Mouse (Mus musculus) hindbrain, postnatal 0 days (tissue): ENCODE measurements around the gene Col19a1. TPM values are rescaled to one million over a fixed set of nuclear protein-coding genes. Genes with fewer than 3 reads are reported as not detected.

ENCODE experiments used
- ATAC-seq: fragments of 200-750 bp; cut with Nextera tagmentation; 2 replicates; pipeline ENCODE4 v1.8.0; 2017; ENCODE audit warnings: mild to moderate bottlenecking, moderate TSS enrichment, moderate library complexity
- DNase-seq: peaks from one replicate; pipeline ENCODE4 v3.0.0-alpha.2; 2015; ENCODE audit warnings: low spot score
- H3K27ac ChIP-seq: fragments of 300-500 bp; sonication (generic); 2 replicates; pipeline ENCODE4 v1.5.1; 2014; ENCODE audit warnings: mild to moderate bottlenecking
- H3K27me3 ChIP-seq: fragments of 300-500 bp; sonication (generic); 2 replicates; pipeline ENCODE4 v1.6.1; 2014; ENCODE audit warnings: low read length, mixed read lengths; ENCODE audit not compliant: insufficient read depth
- H3K36me3 ChIP-seq: fragments of 300-500 bp; sonication (generic); 2 replicates; pipeline ENCODE4 v1.6.1; 2014; ENCODE audit warnings: low read length, mixed read lengths; ENCODE audit not compliant: insufficient read depth
- H3K4me1 ChIP-seq: fragments of 300-500 bp; sonication (generic); 2 replicates; pipeline ENCODE4 v1.6.1; 2014; ENCODE audit warnings: antibody characterized with exemption, low read length, mixed read lengths; ENCODE audit not compliant: insufficient read depth
- H3K4me2 ChIP-seq: fragments of 300-500 bp; sonication (generic); 2 replicates; pipeline ENCODE4 v1.6.1; 2014; ENCODE audit warnings: low read depth, mild to moderate bottlenecking, low read length, moderate library complexity, mixed read lengths
- H3K4me3 ChIP-seq: fragments of 300-500 bp; sonication (generic); 2 replicates; pipeline ENCODE4 v1.5.1; 2014; ENCODE audit warnings: low read length
- H3K9ac ChIP-seq: fragments of 300-500 bp; sonication (generic); replicated peaks from 2 replicates; pipeline ENCODE4 v1.6.1; 2014; ENCODE audit warnings: mild to moderate bottlenecking, low read length, moderate library complexity, mixed read lengths
- H3K9me3 ChIP-seq: fragments of 300-500 bp; sonication (generic); 2 replicates; pipeline ENCODE4 v1.6.1; 2016; ENCODE audit warnings: low read length, mixed read lengths
- CTCF ChIP-seq: IDR thresholded peaks from 2 replicates; pipeline ENCODE4 v1.5.1; 2016; ENCODE audit warnings: antibody characterized with exemption, control low read depth, low read depth
- WGBS: fragments of 180-500 bp; shearing (Covaris S2); extraction: QIAGEN DNeasy Blood & Tissue Kit; methylation state at CpG from one replicate; pipeline ENCODE4 v1.1.7; 2014; 5-methylcytosine and 5-hydroxymethylcytosine counted together
- polyA plus RNA-seq: library from polyadenylated mRNA; unstranded; fragments of >200 nt; fragmentation: Nextera tagmentation; extraction: Ambion mirVana; gene quantifications from 2 replicates; pipeline ENCODE4 v1.2.1, GENCODE M21; 2015
- total RNA-seq: library from RNA; depleted of rRNA; stranded (reverse); fragments of >200 nt; gene quantifications from 2 replicates; pipeline ENCODE4 v1.2.3, GENCODE M21; 2014

Col19a1 gene
- total and polyA plus RNA-seq, 2 experiments from 2014 or later, result 2.2 to 2.7 TPM

- 35% methylated on average over 8 of the region's 8 CpGs for WGBS
- peak; percentile 75; the same call in 1 of the 2 replicates for ATAC-seq
- H3K9ac ChIP-seq, result no peak overlapping the region
Observed at GRCm38 (mm10) chr1:24378125-24378821, 209.0 kb downstream of the Col19a1 start.

GRCm38 (mm10) chr1:24374902-24375301 lies 212.4 kb downstream of the Col19a1 start:
- 32% methylated on average over 2 of the region's 2 CpGs for WGBS
- no peaks in the 10 kb centered on the region for H3K9me3 ChIP-seq
- no peak overlapping the region for H3K27ac ChIP-seq
- no peak for ATAC-seq
- peak; percentile 54 for TF ChIP-seq CTCF
- H3K4me2 ChIP-seq, result no peak overlapping the region
- H3K9ac ChIP-seq, result no peak overlapping the region
- H3K4me1 ChIP-seq, result no peaks in the 10 kb centered on the region
- DNase-seq, result peak; percentile 62
- no peaks in the 10 kb centered on the region for H3K27me3 ChIP-seq
- H3K4me3 ChIP-seq, result no peak overlapping the region
- no peaks in the 10 kb centered on the region for H3K36me3 ChIP-seq

More at GRCm38 (mm10) chr1:24378125-24378821, 209.0 kb downstream of the Col19a1 start:
- no peaks in the 10 kb centered on the region for H3K27me3 ChIP-seq
- no peaks in the 10 kb centered on the region for H3K9me3 ChIP-seq
- H3K4me2 ChIP-seq, result no peak overlapping the region
- H3K4me1 ChIP-seq, result no peaks in the 10 kb centered on the region
- H3K36me3 ChIP-seq, result no peaks in the 10 kb centered on the region
- no peak overlapping the region for H3K4me3 ChIP-seq
- DNase-seq, result peak; percentile 84
- TF ChIP-seq CTCF, result peak; percentile 76
- H3K27ac ChIP-seq, result no peak overlapping the region

GRCm38 (mm10) chr1:24373671-24374070 lies 213.6 kb downstream of the Col19a1 start:
- no peak overlapping the region for H3K4me3 ChIP-seq
- 75% methylated on average over 3 of the region's 3 CpGs for whole genome bisulfite sequencing
- H3K27me3 ChIP-seq, result no peaks in the 10 kb centered on the region
- H3K9me3 ChIP-seq, result no peaks in the 10 kb centered on the region
- H3K4me2 ChIP-seq, result no peak overlapping the region
- H3K27ac ChIP-seq, result no peak overlapping the region
- H3K9ac ChIP-seq, result no peak overlapping the region
- no peak for TF ChIP-seq CTCF
- ATAC-seq (no peak), DNase-seq (no peak)
- H3K36me3 ChIP-seq, result no peaks in the 10 kb centered on the region
- no peaks in the 10 kb centered on the region for H3K4me1 ChIP-seq

- H3K9me3 ChIP-seq, result no peaks in the 10 kb centered on the region
- H3K4me2 ChIP-seq, result no peak overlapping the region
- H3K36me3 ChIP-seq, result no peaks in the 10 kb centered on the region
- no peak overlapping the region for H3K4me3 ChIP-seq
- no peaks in the 10 kb centered on the region for H3K4me1 ChIP-seq
- no peak for TF ChIP-seq CTCF
- no peak overlapping the region for H3K9ac ChIP-seq
- 0 out of 2 replicates have a peak, but pooled peaks have one; percentile 38 for ATAC-seq
- no peak overlapping the region for H3K27ac ChIP-seq
- no peak for DNase-seq
- no peaks in the 10 kb centered on the region for H3K27me3 ChIP-seq
- 70% methylated on average over 4 of the region's 4 CpGs for WGBS
Observed at GRCm38 (mm10) chr1:24372471-24373258, 214.6 kb downstream of the Col19a1 start.

GRCm38 (mm10) chr1:24367570-24368517 lies 219.4 kb downstream of the Col19a1 start:
- H3K36me3 ChIP-seq, result no peaks in the 10 kb centered on the region
- DNase-seq (peak; percentile 76), ATAC-seq (no peak)
- H3K4me1 ChIP-seq, result no peaks in the 10 kb centered on the region
- no peaks in the 10 kb centered on the region for H3K9me3 ChIP-seq
- H3K27ac ChIP-seq, result no peak overlapping the region
- no peaks in the 10 kb centered on the region for H3K27me3 ChIP-seq
- H3K4me3 ChIP-seq, result no peak overlapping the region
- TF ChIP-seq CTCF, result peak; percentile 75
- H3K4me2 ChIP-seq, result peak overlapping the region; percentile 44
- 42% methylated on average over 19 of the region's 19 CpGs for WGBS
- H3K9ac ChIP-seq, result no peak overlapping the region

GRCm38 (mm10) chr1:24364775-24365174 lies 222.5 kb downstream of the Col19a1 start:
- no peaks in the 10 kb centered on the region for H3K27me3 ChIP-seq
- H3K9me3 ChIP-seq, result no peaks in the 10 kb centered on the region
- H3K4me3 ChIP-seq, result no peak overlapping the region
- no peak overlapping the region for H3K9ac ChIP-seq
- TF ChIP-seq CTCF, result no peak
- WGBS, result 78% methylated on average over 7 of the region's 7 CpGs
- no peak overlapping the region for H3K27ac ChIP-seq
- H3K4me1 ChIP-seq, result no peaks in the 10 kb centered on the region
- H3K4me2 ChIP-seq, result no peak overlapping the region
- no peaks in the 10 kb centered on the region for H3K36me3 ChIP-seq
- DNase-seq (no peak), ATAC-seq (no peak)
